Mouse (Mus musculus): ENCODE data around the gene Rec8.

Gene Rec8

GRCm38 (mm10) chr14:55617822-55618221, at the start of gene Rec8:
Rec8 (plus strand) TSS chr14:55618037.
- DNase-seq (ENCODE audit: low spot score in 2 of 2) = no peak

GRCm38 (mm10) chr14:55570588-55570987, 47.2 kb upstream of the Rec8 start:
- no peak for DNase-seq (ENCODE audit: low spot score in 2 of 2)

- DNase-seq (ENCODE audit: low spot score in 2 of 2) = no peak
Observed at GRCm38 (mm10) chr14:55571760-55572159, 46.1 kb upstream of the Rec8 start.

- no peak for DNase-seq (ENCODE audit: low spot score in 2 of 2)
Observed at GRCm38 (mm10) chr14:55575302-55575701, 42.5 kb upstream of the Rec8 start, which contains the start of gene Fitm1. Fitm1 (plus strand) TSS chr14:55575617.

- DNase-seq (ENCODE audit: low spot score in 2 of 2) = no peak
Observed at GRCm38 (mm10) chr14:55575711-55576110, 42.1 kb upstream of the Rec8 start.

- peak in 1 of 2 experiments; percentile 41 for DNase-seq (ENCODE audit: low spot score in 2 of 2)
Observed at GRCm38 (mm10) chr14:55576376-55576775, 41.5 kb upstream of the Rec8 start.

GRCm38 (mm10) chr14:55577871-55578667, 39.8 kb upstream of the Rec8 start, which contains the start of gene Psme1:
Psme1 (plus strand) TSS chr14:55578123.
- peak; percentile 66 for DNase-seq (ENCODE audit: low spot score in 2 of 2)

- DNase-seq (ENCODE audit: low spot score in 2 of 2) = no peak
Observed at GRCm38 (mm10) chr14:55578668-55579269, 39.1 kb upstream of the Rec8 start.

- DNase-seq (ENCODE audit: low spot score in 2 of 2) = no peak
Observed at GRCm38 (mm10) chr14:55579511-55580496, 38.0 kb upstream of the Rec8 start.

GRCm38 (mm10) chr14:55580731-55581130, 37.1 kb upstream of the Rec8 start:
- no peak for DNase-seq (ENCODE audit: low spot score in 2 of 2)

- no peak for DNase-seq (ENCODE audit: low spot score in 2 of 2)
Observed at GRCm38 (mm10) chr14:55581981-55582681, 35.7 kb upstream of the Rec8 start.

- no peak for DNase-seq (ENCODE audit: low spot score in 2 of 2)
Observed at GRCm38 (mm10) chr14:55584303-55584701, 33.5 kb upstream of the Rec8 start.

- DNase-seq (ENCODE audit: low spot score in 2 of 2) = peak; percentile 64 to 67
Observed at GRCm38 (mm10) chr14:55584702-55585565, 32.9 kb upstream of the Rec8 start, which contains the start of gene Emc9. Emc9 (minus strand) TSS chr14:55585302.

- no peak for DNase-seq (ENCODE audit: low spot score in 2 of 2)
Observed at GRCm38 (mm10) chr14:55585566-55585960, 32.3 kb upstream of the Rec8 start.

- no peak for DNase-seq (ENCODE audit: low spot score in 2 of 2)
Observed at GRCm38 (mm10) chr14:55586149-55586548, 31.7 kb upstream of the Rec8 start.

- no peak for DNase-seq (ENCODE audit: low spot score in 2 of 2)
Observed at GRCm38 (mm10) chr14:55589271-55589670, 28.6 kb upstream of the Rec8 start.

GRCm38 (mm10) chr14:55589771-55590448, 27.9 kb upstream of the Rec8 start:
- no peak for DNase-seq (ENCODE audit: low spot score in 2 of 2)

GRCm38 (mm10) chr14:55590748-55591330, 27.0 kb upstream of the Rec8 start, which contains the start of gene Psme2:
Psme2 (minus strand) TSS chr14:55591113.
- DNase-seq (ENCODE audit: low spot score in 2 of 2) = peak; percentile 89 to 93

- peak; percentile 95 for DNase-seq (ENCODE audit: low spot score in 2 of 2)
Observed at GRCm38 (mm10) chr14:55591331-55591891, 26.4 kb upstream of the Rec8 start, which contains the start of gene Rnf31. Rnf31 (plus strand) TSS chr14:55591708.

All from right cerebral cortex, adult 2 months (tissue).